Mouse (Mus musculus): ENCODE data around the gene C530008M17Rik. TPM values are rescaled to one million over a fixed set of nuclear protein-coding genes. Genes with fewer than 3 reads are reported as not detected.

C530008M17Rik gene
- 58.5 and 62.3 TPM in 2 replicates for polyA plus RNA-seq (2015; fragmentation: Nextera tagmentation; extraction: Ambion mirVana)

DNA sequence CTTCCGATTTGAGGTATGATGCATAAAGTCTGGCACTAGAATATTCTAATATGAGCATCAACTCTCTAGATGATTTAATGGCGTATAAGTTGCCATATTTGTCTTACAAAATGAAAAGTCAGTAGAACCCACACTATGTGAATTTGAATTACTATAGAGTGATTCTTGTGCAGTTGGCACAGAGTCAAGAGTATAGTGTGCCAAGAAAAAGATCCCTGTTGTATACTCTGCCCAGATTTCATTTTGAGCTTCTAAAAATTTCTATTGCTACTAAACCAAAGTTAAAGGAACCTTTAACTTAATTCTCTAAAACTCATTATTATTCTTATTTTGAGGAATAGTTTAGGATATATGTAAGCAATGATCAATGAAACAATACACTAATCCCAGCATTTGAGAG lies at the start of gene C530008M17Rik:
Gene C530008M17Rik, plus strand, starts transcription at position 301 of the 400 bp plus-strand sequence.
- H3K9ac ChIP-seq = peak within 1 kb of the TSS; percentile 99
- no peak for ATAC-seq (ENCODE audit: low read depth)
- peak within 1 kb of the TSS; percentile 78 for H3K4me2 ChIP-seq
- H3K9me3 ChIP-seq = no peaks in the 10 kb centered on the region
- peak within 1 kb of the TSS; percentile 99 for H3K27ac ChIP-seq (replicated peaks)
- H3K36me3 ChIP-seq = no peaks in the 10 kb centered on the region
- WGBS = 89% methylated on average over 2 of the region's 2 CpGs
- H3K27me3 ChIP-seq = no peaks in the 10 kb centered on the region
- peaks cover 32% of the 10 kb centered on the region for H3K4me1 ChIP-seq (replicated peaks)
- H3K4me3 ChIP-seq = peak within 1 kb of the TSS; percentile 95

DNA sequence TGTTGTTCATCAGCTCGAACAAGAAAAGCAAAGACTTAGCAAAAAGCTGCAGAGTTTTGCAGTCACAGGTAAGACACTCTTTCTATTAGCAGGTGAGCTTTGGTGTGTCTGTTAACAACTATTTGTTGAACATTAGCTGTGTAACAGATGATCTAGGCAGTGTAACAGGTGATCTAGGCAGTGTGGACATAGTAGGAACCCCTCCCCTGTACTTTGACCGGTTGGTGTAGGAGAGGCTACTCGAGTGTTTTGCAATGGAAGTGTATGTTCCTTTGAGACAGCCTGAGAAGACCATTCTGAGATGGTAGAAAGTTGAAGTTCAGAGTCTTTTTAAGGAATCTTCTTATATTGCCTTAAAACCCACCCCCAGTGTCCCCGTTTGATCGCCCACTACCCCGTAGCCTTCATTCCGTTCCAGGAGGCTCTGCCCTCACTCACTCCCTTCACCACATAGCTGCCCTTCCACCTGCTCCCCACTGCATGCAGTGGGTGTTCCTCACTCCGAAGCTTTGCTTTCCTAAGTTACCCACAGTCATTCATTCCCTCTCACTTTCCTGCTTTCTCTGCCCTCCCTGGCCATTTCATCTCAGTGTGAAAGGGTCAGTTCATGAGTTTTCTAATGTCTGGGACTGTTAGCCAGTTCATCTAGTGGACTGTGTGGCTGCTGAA lies 46.5 kb upstream of the C530008M17Rik start:
- Histone ChIP-seq H3K9ac (no peak overlapping the region), H3K27me3 (no peaks in the 10 kb centered on the region), H3K4me3 (no peak overlapping the region), H3K36me3 (peaks cover 69% of the 10 kb centered on the region), H3K27ac (replicated peaks) (no peak overlapping the region), H3K4me2 (no peak overlapping the region), H3K4me1 (replicated peaks) (no peaks in the 10 kb centered on the region), H3K9me3 (no peaks in the 10 kb centered on the region)
- WGBS = 97% methylated on average over 8 of the region's 8 CpGs
- ATAC-seq (ENCODE audit: low read depth) = no peak

DNA sequence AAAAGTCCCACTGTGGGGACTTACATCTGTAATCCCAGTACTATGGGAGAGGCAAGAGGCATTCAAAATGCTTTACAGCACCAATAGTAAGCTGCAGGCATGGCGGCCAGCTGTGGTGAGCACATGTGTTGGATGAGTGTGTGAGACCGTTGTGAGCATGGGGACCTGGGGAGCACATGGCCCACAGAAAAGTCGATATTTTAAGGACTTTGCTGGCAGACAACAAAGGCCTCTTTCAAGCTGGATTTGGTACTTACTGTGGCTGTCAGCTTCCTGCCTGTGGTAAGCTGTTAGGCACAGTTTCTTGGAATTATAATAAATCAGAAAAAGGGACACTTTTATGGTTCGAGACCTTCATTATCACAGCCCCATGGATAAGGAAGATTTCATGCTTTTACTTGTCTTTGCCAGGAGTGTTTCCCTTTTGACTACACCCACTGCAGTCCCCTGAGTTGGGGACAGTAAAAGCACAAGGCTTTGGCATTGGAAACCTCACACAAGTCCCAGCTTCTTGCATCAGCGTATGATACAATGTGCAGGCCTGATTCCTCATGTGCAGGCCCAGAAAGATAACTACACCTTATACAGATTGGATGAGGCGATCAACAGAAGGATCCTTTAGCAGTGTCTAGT lies 43.3 kb upstream of the C530008M17Rik start:
- Histone ChIP-seq H3K4me1 (replicated peaks) (no peaks in the 10 kb centered on the region), H3K9me3 (no peaks in the 10 kb centered on the region), H3K27ac (replicated peaks) (no peak overlapping the region), H3K4me3 (no peak overlapping the region), H3K36me3 (peaks cover 71% of the 10 kb centered on the region), H3K27me3 (no peaks in the 10 kb centered on the region), H3K4me2 (no peak overlapping the region), H3K9ac (no peak overlapping the region)
- peak; percentile 53; the same call in 1 of the 2 replicates for ATAC-seq (ENCODE audit: low read depth)
- 37% methylated on average over 6 of the region's 6 CpGs for WGBS

DNA sequence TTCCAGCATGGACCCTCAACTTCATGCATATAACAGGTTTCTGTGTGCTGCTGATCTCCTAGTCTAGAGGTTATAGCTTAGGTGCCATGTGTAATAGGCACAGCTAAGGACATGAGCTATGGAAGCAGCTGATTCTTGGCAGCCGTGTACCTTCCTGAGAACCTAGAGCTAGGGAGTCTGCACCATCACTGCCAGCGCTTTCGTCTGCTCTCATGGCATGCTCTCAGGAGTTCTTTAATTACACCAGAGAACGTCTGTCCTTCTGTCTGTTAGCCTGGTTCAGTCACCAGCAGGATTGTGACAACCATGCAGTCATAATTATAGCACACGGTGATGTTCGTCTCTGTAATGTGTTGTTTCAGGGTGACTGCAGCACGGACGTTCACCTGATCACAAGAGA lies 41.0 kb upstream of the C530008M17Rik start:
- no peak overlapping the region for H3K27ac ChIP-seq (replicated peaks)
- peaks cover 72% of the 10 kb centered on the region for H3K36me3 ChIP-seq
- no peaks in the 10 kb centered on the region for H3K9me3 ChIP-seq
- no peak for ATAC-seq (ENCODE audit: low read depth)
- H3K4me1 ChIP-seq (replicated peaks) = no peaks in the 10 kb centered on the region
- H3K4me3 ChIP-seq = no peak overlapping the region
- no peak overlapping the region for H3K9ac ChIP-seq
- H3K4me2 ChIP-seq = no peak overlapping the region
- WGBS = 90% methylated on average over 8 of the region's 8 CpGs
- H3K27me3 ChIP-seq = no peaks in the 10 kb centered on the region

DNA sequence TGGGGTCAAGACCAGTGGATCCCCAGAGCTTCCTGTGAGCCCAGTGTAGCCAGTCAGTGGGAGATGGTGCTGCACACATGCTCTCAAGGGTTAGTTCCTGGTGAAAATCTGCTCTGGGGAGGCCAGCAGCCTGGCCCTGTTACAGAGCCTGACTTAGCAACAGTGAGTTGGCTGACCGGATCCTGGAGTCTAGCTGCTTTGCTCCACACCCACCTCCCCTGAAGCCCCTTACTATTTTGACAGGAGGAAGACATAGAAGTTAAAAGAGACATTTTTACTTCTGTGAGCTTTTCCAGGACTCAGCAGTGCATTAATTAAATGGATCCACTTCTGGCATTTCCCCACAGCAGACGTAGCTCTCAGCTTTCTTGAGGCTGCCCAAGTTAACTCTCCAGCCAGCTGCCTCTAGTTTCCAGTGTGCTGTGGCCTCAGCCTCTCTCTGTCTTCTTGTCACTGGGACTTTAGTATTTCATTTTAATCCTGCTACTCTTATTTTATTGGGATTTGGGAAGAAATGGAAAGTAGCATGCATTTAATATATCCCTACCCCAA lies 40.0 kb upstream of the C530008M17Rik start:
- peaks cover 63% of the 10 kb centered on the region for H3K36me3 ChIP-seq
- H3K4me2 ChIP-seq = no peak overlapping the region
- ATAC-seq (ENCODE audit: low read depth) = no peak
- H3K9me3 ChIP-seq = no peaks in the 10 kb centered on the region
- WGBS = 84% methylated on average over 2 of the region's 2 CpGs
- no peaks in the 10 kb centered on the region for H3K4me1 ChIP-seq (replicated peaks)
- H3K27ac ChIP-seq (replicated peaks) = no peak overlapping the region
- no peaks in the 10 kb centered on the region for H3K27me3 ChIP-seq
- no peak overlapping the region for H3K4me3 ChIP-seq
- no peak overlapping the region for H3K9ac ChIP-seq

DNA sequence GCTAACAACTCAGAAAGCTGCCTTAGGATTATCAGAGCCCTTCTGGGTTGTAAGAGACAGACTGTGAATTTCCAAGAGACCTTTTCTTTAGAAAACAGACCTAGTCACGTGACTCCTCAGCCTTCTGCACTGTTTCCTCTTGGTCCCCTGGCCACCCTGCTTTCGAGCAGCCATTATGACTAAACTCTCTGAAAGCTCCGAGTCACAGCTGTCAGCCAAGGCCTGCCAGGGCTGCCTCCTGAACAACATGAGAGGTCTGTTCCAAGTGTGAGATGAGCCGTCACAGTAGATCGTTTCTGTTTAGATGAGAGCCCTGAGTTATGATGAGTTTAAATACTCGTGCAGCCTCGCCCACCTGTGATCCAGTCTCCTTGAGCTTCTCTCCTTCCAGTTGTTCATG lies 37.6 kb upstream of the C530008M17Rik start:
- Histone ChIP-seq H3K4me2 (no peak overlapping the region), H3K27me3 (no peaks in the 10 kb centered on the region), H3K9ac (no peak overlapping the region), H3K27ac (replicated peaks) (no peak overlapping the region), H3K4me1 (replicated peaks) (no peaks in the 10 kb centered on the region), H3K9me3 (no peaks in the 10 kb centered on the region), H3K4me3 (no peak overlapping the region), H3K36me3 (peaks cover 58% of the 10 kb centered on the region)
- WGBS = 90% methylated on average over 7 of the region's 7 CpGs
- no peak for ATAC-seq (ENCODE audit: low read depth)

DNA sequence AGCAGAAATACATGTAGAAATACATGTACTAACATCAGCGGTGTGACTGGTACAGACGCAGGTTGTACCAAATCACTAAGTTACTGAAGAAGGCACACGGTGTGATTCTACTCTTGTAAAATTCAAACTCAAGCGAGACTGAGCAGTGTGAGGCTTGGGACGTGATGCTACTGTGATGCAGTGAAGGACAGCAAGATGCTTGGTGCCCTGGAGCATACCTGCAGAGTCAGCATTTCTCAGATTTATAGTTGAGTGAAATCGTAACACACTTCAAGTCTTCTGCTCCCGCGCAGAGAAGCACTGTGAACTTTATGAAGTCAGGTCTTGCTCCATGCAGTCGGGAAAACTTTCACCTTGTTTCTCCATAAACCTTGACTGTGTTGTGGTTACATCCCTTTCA lies 32.6 kb upstream of the C530008M17Rik start:
- H3K4me1 ChIP-seq (replicated peaks) = no peaks in the 10 kb centered on the region
- WGBS = 96% methylated on average over 9 of the region's 9 CpGs
- H3K9ac ChIP-seq = no peak overlapping the region
- ATAC-seq (ENCODE audit: low read depth) = no peak
- H3K4me3 ChIP-seq = no peak overlapping the region
- no peak overlapping the region for H3K4me2 ChIP-seq
- peaks cover 37% of the 10 kb centered on the region for H3K36me3 ChIP-seq
- H3K27me3 ChIP-seq = no peaks in the 10 kb centered on the region
- no peaks in the 10 kb centered on the region for H3K9me3 ChIP-seq
- H3K27ac ChIP-seq (replicated peaks) = no peak overlapping the region

DNA sequence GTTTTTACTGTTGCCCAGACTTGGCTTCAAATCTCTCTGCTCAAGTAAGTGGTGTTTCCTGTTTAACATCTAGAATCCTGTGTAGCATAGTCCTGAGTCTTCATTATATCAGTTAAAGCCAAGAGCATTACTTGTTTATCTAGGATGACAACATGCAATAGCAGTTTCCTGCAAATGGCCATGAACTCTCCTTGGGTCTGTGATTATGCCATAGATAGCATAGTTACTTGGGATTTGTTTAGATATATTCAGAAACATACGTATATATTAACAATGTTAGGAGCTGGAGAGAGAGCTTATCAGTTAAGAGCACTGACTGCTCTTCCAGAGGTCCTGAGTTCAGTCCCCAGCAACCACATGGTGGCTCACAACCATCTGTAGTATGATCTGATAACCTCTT lies 28.5 kb upstream of the C530008M17Rik start:
- no peak for ATAC-seq (ENCODE audit: low read depth)
- Histone ChIP-seq H3K36me3 (peaks cover 33% of the 10 kb centered on the region), H3K4me2 (no peak overlapping the region), H3K27ac (replicated peaks) (no peak overlapping the region), H3K9me3 (no peaks in the 10 kb centered on the region), H3K27me3 (no peaks in the 10 kb centered on the region), H3K4me3 (no peak overlapping the region), H3K4me1 (replicated peaks) (no peaks in the 10 kb centered on the region), H3K9ac (no peak overlapping the region)
- 96% methylated on average over 1 of the region's 1 CpGs for WGBS

DNA sequence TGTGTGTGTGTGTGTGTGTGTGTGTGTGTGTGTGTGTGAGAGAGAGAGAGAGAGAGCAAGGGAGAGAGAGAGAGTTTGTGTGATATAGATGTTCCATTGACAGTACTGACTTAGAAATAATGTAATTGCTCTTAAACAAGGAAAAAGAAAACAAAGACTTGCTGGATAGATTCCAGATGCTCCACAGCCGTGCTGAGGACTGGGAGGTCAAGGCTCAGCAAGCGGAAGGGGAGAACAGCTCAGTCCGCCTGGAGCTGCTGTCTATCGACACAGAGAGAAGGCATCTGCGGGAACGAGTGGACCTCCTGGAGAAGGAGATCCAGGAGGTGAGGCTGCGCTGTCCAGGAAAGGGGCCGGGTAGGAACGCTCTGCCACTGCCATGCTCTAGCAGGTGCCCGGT lies 22.3 kb upstream of the C530008M17Rik start:
- H3K9me3 ChIP-seq = no peaks in the 10 kb centered on the region
- no peak for ATAC-seq (ENCODE audit: low read depth)
- no peaks in the 10 kb centered on the region for H3K27me3 ChIP-seq
- H3K27ac ChIP-seq (replicated peaks) = no peak overlapping the region
- H3K9ac ChIP-seq = no peak overlapping the region
- no peak overlapping the region for H3K4me3 ChIP-seq
- H3K4me2 ChIP-seq = no peak overlapping the region
- peaks cover 67% of the 10 kb centered on the region for H3K36me3 ChIP-seq
- 76% methylated on average over 10 of the region's 10 CpGs for WGBS
- H3K4me1 ChIP-seq (replicated peaks) = no peaks in the 10 kb centered on the region

DNA sequence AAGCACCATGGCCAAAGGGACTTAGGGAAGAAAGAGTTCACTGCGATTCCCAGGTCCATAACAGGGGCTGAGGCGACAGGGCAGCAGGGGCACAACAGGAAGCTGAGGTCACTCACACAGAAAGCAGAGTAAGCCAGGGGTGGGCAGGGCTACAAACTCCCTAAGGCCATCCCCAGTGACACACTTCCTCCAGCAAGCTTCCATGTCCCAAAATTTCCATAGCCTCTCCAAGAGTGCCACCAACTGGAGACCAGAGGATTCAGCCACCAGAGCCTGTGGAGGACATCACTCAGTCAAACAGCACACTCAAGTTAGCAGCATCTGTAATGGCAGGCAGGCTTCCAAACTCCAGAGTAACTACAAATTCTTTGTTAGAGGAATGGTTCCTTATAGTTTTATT lies 20.7 kb upstream of the C530008M17Rik start:
- Histone ChIP-seq H3K4me1 (replicated peaks) (no peaks in the 10 kb centered on the region), H3K9ac (no peak overlapping the region), H3K27me3 (no peaks in the 10 kb centered on the region), H3K9me3 (no peaks in the 10 kb centered on the region), H3K27ac (replicated peaks) (no peak overlapping the region), H3K4me3 (no peak overlapping the region), H3K4me2 (no peak overlapping the region), H3K36me3 (peaks cover 79% of the 10 kb centered on the region)
- no peak for ATAC-seq (ENCODE audit: low read depth)
- WGBS = 90% methylated on average over 2 of the region's 2 CpGs

DNA sequence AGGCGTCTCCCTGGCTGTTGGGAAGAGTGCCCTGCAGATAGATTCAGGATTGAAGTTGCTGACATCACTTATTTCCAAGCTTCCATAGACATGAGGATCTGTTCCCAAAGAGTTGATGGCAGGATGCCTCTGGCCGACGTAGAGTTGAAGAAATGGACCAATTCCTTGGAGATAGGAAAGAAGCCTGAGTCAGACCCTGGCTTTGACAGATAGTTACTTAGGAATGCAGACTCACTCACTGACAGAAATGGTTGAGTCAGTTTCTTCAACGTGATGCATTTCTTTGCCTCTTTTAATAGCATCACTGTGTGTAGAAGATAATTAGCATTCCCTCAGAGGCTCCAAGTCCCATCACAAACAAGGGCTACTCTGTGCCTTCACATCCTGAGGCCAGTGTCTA lies 14.2 kb upstream of the C530008M17Rik start:
- no peak for ATAC-seq (ENCODE audit: low read depth)
- Histone ChIP-seq H3K9me3 (no peaks in the 10 kb centered on the region), H3K4me2 (no peak overlapping the region), H3K4me1 (replicated peaks) (no peaks in the 10 kb centered on the region), H3K36me3 (peaks cover 62% of the 10 kb centered on the region), H3K27me3 (no peaks in the 10 kb centered on the region), H3K27ac (replicated peaks) (no peak overlapping the region), H3K9ac (no peak overlapping the region), H3K4me3 (no peak overlapping the region)
- 90% methylated on average over 4 of the region's 4 CpGs for WGBS

DNA sequence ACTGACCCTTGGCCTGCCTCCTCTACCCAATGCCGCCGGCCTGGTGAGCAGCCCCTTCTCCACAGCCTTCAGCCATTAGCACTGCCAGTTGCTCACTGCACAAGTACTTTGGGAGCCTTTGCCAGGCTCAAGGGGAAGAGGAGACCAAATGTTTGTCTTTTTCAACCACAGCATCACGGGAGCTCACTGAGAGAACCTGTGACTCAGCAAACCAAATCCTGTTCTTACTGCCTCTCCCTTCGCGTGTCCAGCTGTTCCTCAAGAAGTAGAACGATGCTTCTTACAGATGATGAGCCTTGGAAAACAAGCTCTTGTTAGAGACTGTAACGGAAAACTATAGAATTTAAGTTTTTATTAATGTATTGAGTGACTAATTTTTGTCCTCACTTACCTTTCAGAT lies 12.1 kb upstream of the C530008M17Rik start:
- peaks cover 46% of the 10 kb centered on the region for H3K36me3 ChIP-seq
- no peak overlapping the region for H3K27ac ChIP-seq (replicated peaks)
- H3K4me2 ChIP-seq = no peak overlapping the region
- no peak overlapping the region for H3K4me3 ChIP-seq
- 92% methylated on average over 7 of the region's 7 CpGs for WGBS
- H3K4me1 ChIP-seq (replicated peaks) = no peaks in the 10 kb centered on the region
- no peaks in the 10 kb centered on the region for H3K9me3 ChIP-seq
- no peak overlapping the region for H3K9ac ChIP-seq
- no peaks in the 10 kb centered on the region for H3K27me3 ChIP-seq
- no peak for ATAC-seq (ENCODE audit: low read depth)
